Mouse (Mus musculus): ENCODE measurements at regions not wholly inside any gene's neighbourhood (a gene's known extent, or its start where the extent isn't known, plus 50 kb on each side); places are given as distances from the start of the nearest gene placed in this dataset.

DNA sequence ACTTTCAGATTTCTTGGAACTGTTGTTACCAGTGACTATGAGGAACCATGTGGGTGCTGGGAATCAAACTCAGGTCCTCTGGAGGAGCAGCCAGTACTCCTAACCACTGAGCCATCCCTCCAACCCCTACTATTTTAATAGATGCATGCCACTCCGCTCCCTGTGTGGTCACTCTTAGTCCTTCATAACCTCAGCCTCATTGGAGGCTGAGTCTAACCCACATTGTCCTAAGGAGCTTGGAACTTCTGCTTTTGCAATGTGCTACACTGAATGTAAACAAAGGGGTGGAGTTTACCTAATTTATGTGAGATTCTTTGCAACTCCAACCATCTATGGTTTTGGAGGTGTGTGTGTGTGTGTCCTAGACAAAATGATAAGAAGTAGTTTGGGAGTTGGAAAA lies 122.7 kb upstream of the Tut7 start:
- TF ChIP-seq CTCF (conservative IDR thresholded peaks at IDR 0.05; ENCODE audit: insufficient read depth, insufficient read length, low read depth, low read length) (no peak), POLR2A (IDR thresholded peaks at IDR 0.05; ENCODE audit: low read depth, low read length) (no peak)
